In genomic region chr15:7480211-7480610, GRCm38 (mm10) we compare ENCODE assay signal across 10 mouse cellular contexts.
DNase-seq lines count a peak whose midpoint lies in the region; ATAC-seq lines count a peak whose summit lies in the region.
"Had no signal": no experiment of that assay in that cellular context is flagged by ENCODE, and none has a peak within 500 bp of the region (broad histone marks: within the 10 kb centered on the region; RNA-seq: fewer than 3 reads in every experiment).

No protein-coding gene starts in this region.

- peak; percentile 36 for DNase-seq in brain, embryonic 18.5 days (ENCODE audit: low read depth, low spot score)
- peak; percentile 81 for DNase-seq in heart, embryonic 10.5 days (ENCODE audit: low spot score)
- DNase-seq in liver, embryonic 11.5 days (ENCODE audit: low spot score) = no peak
- DNase-seq in embryo, embryonic 11 days = no peak
- DNase-seq: cerebellum, adult 18-20 months; spleen, adult 18-20 months had no signal

- WGBS in kidney, embryonic 14.5 days = 22% methylated on average over 11 of the region's 11 CpGs
- 25% methylated on average over 11 of the region's 11 CpGs for WGBS in kidney, embryonic 16.5 days
- WGBS in heart, embryonic 10.5 days = 8% methylated on average over 11 of the region's 11 CpGs
- 10% methylated on average over 11 of the region's 11 CpGs for WGBS in lung, embryonic 16.5 days
- WGBS in liver, embryonic 11.5 days = 12% methylated on average over 11 of the region's 11 CpGs

- no peak overlapping the region for H3K4me2 ChIP-seq in kidney, embryonic 14.5 days (replicated peaks; ENCODE audit: low read depth, low read length)
- H3K4me2 ChIP-seq in kidney, embryonic 16.5 days (replicated peaks; ENCODE audit: low read depth, low read length) = no peak overlapping the region
- H3K4me2 ChIP-seq in lung, embryonic 16.5 days (ENCODE audit: low read depth, low read length) = peak overlapping the region; percentile 27; the same call in 1 of the 2 replicates
- no peak overlapping the region for H3K4me2 ChIP-seq in liver, embryonic 11.5 days

- no peak overlapping the region for H3K27ac ChIP-seq in kidney, embryonic 14.5 days (ENCODE audit: low read depth, low read length)
- no peak overlapping the region for H3K27ac ChIP-seq in kidney, embryonic 16.5 days (ENCODE audit: low read length)
- no peak overlapping the region for H3K27ac ChIP-seq in heart, embryonic 10.5 days
- H3K27ac ChIP-seq in lung, embryonic 16.5 days (ENCODE audit: low read length) = peak overlapping the region; percentile 74
- H3K27ac ChIP-seq in liver, embryonic 11.5 days (ENCODE audit: low read depth, low read length) = no peak overlapping the region

- ATAC-seq in kidney, embryonic 14.5 days (ENCODE audit: low FRiP score, low TSS enrichment) = 0 out of 2 replicates have a peak, but pooled peaks have one; percentile 20
- no peak for ATAC-seq in kidney, embryonic 16.5 days (ENCODE audit: low FRiP score, low TSS enrichment)
- peak; percentile 91 for ATAC-seq in lung, embryonic 16.5 days (ENCODE audit: low read depth)
- no peak for ATAC-seq in liver, embryonic 11.5 days (replicated peaks; ENCODE audit: low FRiP score)
- no peak for ATAC-seq in granulocyte monocyte progenitor cell, adult 5-6 weeks (replicated peaks; ENCODE audit: poor library complexity, severe bottlenecking)

- no peak overlapping the region for H3K4me3 ChIP-seq in kidney, embryonic 14.5 days (ENCODE audit: low read length)
- no peak overlapping the region for H3K4me3 ChIP-seq in kidney, embryonic 16.5 days (ENCODE audit: low read length)
- H3K4me3 ChIP-seq in heart, embryonic 10.5 days = peak overlapping the region; percentile 31; the same call in 1 of the 2 replicates
- no peak overlapping the region for H3K4me3 ChIP-seq in lung, embryonic 16.5 days (ENCODE audit: low read length)
- no peak overlapping the region for H3K4me3 ChIP-seq in liver, embryonic 11.5 days (ENCODE audit: low read depth, low read length)

- no peaks in the 10 kb centered on the region for H3K27me3 ChIP-seq in kidney, embryonic 14.5 days (ENCODE audit: control insufficient read depth, insufficient read depth, low read length)
- no peaks in the 10 kb centered on the region for H3K27me3 ChIP-seq in kidney, embryonic 16.5 days (ENCODE audit: insufficient read depth, low read length)
- peaks cover 21% of the 10 kb centered on the region; the same call in 1 of the 2 replicates for H3K27me3 ChIP-seq in heart, embryonic 10.5 days (ENCODE audit: insufficient read depth, poor library complexity, severe bottlenecking)
- H3K27me3 ChIP-seq in lung, embryonic 16.5 days (ENCODE audit: control insufficient read depth, insufficient read depth, low read depth, low read length) = no peaks in the 10 kb centered on the region
- peaks cover 6% of the 10 kb centered on the region for H3K27me3 ChIP-seq in liver, embryonic 11.5 days (replicated peaks; ENCODE audit: control insufficient read depth, insufficient read depth, low read length)

- H3K36me3 ChIP-seq in kidney, embryonic 14.5 days (ENCODE audit: control insufficient read depth, insufficient read depth, low read length) = no peaks in the 10 kb centered on the region
- H3K36me3 ChIP-seq in kidney, embryonic 16.5 days (ENCODE audit: insufficient read depth, low read length) = no peaks in the 10 kb centered on the region
- no peaks in the 10 kb centered on the region for H3K36me3 ChIP-seq in heart, embryonic 10.5 days
- no peaks in the 10 kb centered on the region for H3K36me3 ChIP-seq in lung, embryonic 16.5 days (ENCODE audit: control insufficient read depth, insufficient read depth, low read length)
- no peaks in the 10 kb centered on the region for H3K36me3 ChIP-seq in liver, embryonic 11.5 days (ENCODE audit: control insufficient read depth, insufficient read depth, low read length)

- no peak overlapping the region for H3K9ac ChIP-seq in kidney, embryonic 14.5 days (ENCODE audit: low read depth, low read length)
- H3K9ac ChIP-seq in kidney, embryonic 16.5 days (replicated peaks; ENCODE audit: low read length) = no peak overlapping the region
- H3K9ac ChIP-seq in lung, embryonic 16.5 days (ENCODE audit: low read length) = no peak overlapping the region
- no peak overlapping the region for H3K9ac ChIP-seq in liver, embryonic 11.5 days (ENCODE audit: low read depth, low read length)

- H3K4me1 ChIP-seq in kidney, embryonic 14.5 days (ENCODE audit: control insufficient read depth, insufficient read depth, low read length) = no peaks in the 10 kb centered on the region
- H3K4me1 ChIP-seq in kidney, embryonic 16.5 days (ENCODE audit: insufficient read depth, low read length) = no peaks in the 10 kb centered on the region; the same call in 1 of the 2 replicates
- H3K4me1 ChIP-seq in heart, embryonic 10.5 days = peaks cover 16% of the 10 kb centered on the region
- H3K4me1 ChIP-seq in lung, embryonic 16.5 days (replicated peaks; ENCODE audit: control insufficient read depth, insufficient read depth, low read length) = peaks cover 13% of the 10 kb centered on the region
- no peaks in the 10 kb centered on the region for H3K4me1 ChIP-seq in liver, embryonic 11.5 days (replicated peaks; ENCODE audit: control insufficient read depth, insufficient read depth, low read length)

- no peaks in the 10 kb centered on the region for H3K9me3 ChIP-seq in kidney, embryonic 14.5 days (ENCODE audit: control insufficient read depth, low read length)
- no peaks in the 10 kb centered on the region for H3K9me3 ChIP-seq in kidney, embryonic 16.5 days (ENCODE audit: low read length)
- H3K9me3 ChIP-seq in heart, embryonic 10.5 days = no peaks in the 10 kb centered on the region
- no peaks in the 10 kb centered on the region for H3K9me3 ChIP-seq in lung, embryonic 16.5 days (ENCODE audit: control insufficient read depth, low read length)
- no peaks in the 10 kb centered on the region for H3K9me3 ChIP-seq in liver, embryonic 11.5 days (ENCODE audit: control insufficient read depth, low read length)

Comparison
In these comparisons a context has a peak if more than half of its experiments do, and no peak if none do; other contexts are left out.
1. ATAC-seq: peak in kidney, embryonic 14.5 days (single experiment) and lung, embryonic 16.5 days (single experiment); none in kidney, embryonic 16.5 days (single experiment), liver, embryonic 11.5 days (single experiment) and granulocyte monocyte progenitor cell, adult 5-6 weeks (single experiment).
2. DNase-seq: peak in brain, embryonic 18.5 days (single experiment) and heart, embryonic 10.5 days (single experiment); none in liver, embryonic 11.5 days (single experiment) and embryo, embryonic 11 days (single experiment).